Mouse (Mus musculus): ENCODE measurements around the gene Fbxo28.

GRCm38 (mm10) chr1:182302176-182302870 lies 39.1 kb downstream of the Fbxo28 start:
- TF ChIP-seq MAX (IDR thresholded peaks at IDR 0.05; ENCODE audit: low read depth) (no peak), POLR2A (IDR thresholded peaks at IDR 0.05; ENCODE audit: insufficient read length, low read depth) (no peak), TCF12 (IDR thresholded peaks at IDR 0.05; ENCODE audit: insufficient read depth, poor library complexity, severe bottlenecking) (no peak), MYOD1 (IDR thresholded peaks at IDR 0.05; ENCODE audit: control insufficient read depth in 1 of 3, insufficient read length in 2 of 3, low read depth in 2 of 3) (no peak), POLR2AphosphoS2 (IDR thresholded peaks at IDR 0.05; ENCODE audit: insufficient read length, low read depth) (no peak), E2F4 (IDR thresholded peaks at IDR 0.05; ENCODE audit: insufficient read depth) (no peak), MYOG (IDR thresholded peaks at IDR 0.05; ENCODE audit: control insufficient read depth in 1 of 3, insufficient read depth in 1 of 3, insufficient read length in 2 of 3, low read depth in 2 of 3) (no peak), REST (IDR thresholded peaks at IDR 0.05; ENCODE audit: insufficient read depth, insufficient read length) (no peak)

Data from myocyte (in vitro differentiated cells).